Mouse (Mus musculus): ENCODE measurements at regions not wholly inside any gene's neighbourhood (a gene's known extent, or its start where the extent isn't known, plus 50 kb on each side); places are given as distances from the start of the nearest gene placed in this dataset.

GRCm38 (mm10) chr13:97847561-97847960, 87.1 kb upstream of the Gm10260 start:
- H3K36me3 ChIP-seq (ENCODE audit: insufficient read depth) = no peaks in the 10 kb centered on the region
- no peak overlapping the region for H3K27ac ChIP-seq (ENCODE audit: low read depth)
- TF ChIP-seq CTCF (IDR thresholded peaks at IDR 0.05; ENCODE audit: low read depth) = no peak
- 73% methylated on average over 6 of the region's 6 CpGs for WGBS
- DNase-seq = no peak
- no peak overlapping the region for H3K9ac ChIP-seq
- no peak for ATAC-seq (ENCODE audit: insufficient read depth)
- H3K4me2 ChIP-seq = no peak overlapping the region
- H3K27me3 ChIP-seq (ENCODE audit: insufficient read depth, low read length) = no peaks in the 10 kb centered on the region
- H3K4me3 ChIP-seq (ENCODE audit: low read depth, low read length) = no peak overlapping the region
- H3K4me1 ChIP-seq (ENCODE audit: insufficient read depth) = no peaks in the 10 kb centered on the region
- no peaks in the 10 kb centered on the region for H3K9me3 ChIP-seq (ENCODE audit: low read depth, low read length)

DNA sequence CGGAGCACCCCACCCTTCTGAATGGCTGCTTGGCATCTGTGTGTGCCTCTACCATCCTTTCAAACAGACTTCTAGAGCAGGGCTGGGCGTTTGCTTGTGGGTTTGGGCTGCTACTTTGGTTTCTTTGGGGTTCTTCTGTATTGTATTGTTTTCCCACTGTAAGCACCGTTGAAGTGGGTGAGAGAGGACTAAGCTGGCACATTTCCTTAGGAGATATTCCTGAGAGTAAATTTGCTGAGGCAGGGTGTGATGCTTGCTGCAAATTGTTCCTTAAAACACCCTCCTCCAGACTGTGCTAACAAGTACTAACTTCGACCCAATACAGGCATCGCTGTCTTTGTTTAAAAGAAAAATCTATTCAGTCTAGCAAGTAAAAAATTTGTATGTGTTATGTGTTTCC, 84.7 kb upstream of the Gm10260 start:
- Histone ChIP-seq H3K36me3 (ENCODE audit: insufficient read depth) (no peaks in the 10 kb centered on the region), H3K4me3 (ENCODE audit: low read depth, low read length) (no peak overlapping the region), H3K27ac (ENCODE audit: low read depth) (no peak overlapping the region), H3K9me3 (ENCODE audit: low read depth, low read length) (no peaks in the 10 kb centered on the region), H3K9ac (no peak overlapping the region), H3K4me1 (ENCODE audit: insufficient read depth) (no peaks in the 10 kb centered on the region), H3K4me2 (no peak overlapping the region), H3K27me3 (ENCODE audit: insufficient read depth, low read length) (no peaks in the 10 kb centered on the region)
- DNase-seq (no peak), ATAC-seq (ENCODE audit: insufficient read depth) (no peak)
- TF ChIP-seq CTCF (IDR thresholded peaks at IDR 0.05; ENCODE audit: low read depth) = no peak
- 77% methylated on average over 5 of the region's 5 CpGs for WGBS

DNA sequence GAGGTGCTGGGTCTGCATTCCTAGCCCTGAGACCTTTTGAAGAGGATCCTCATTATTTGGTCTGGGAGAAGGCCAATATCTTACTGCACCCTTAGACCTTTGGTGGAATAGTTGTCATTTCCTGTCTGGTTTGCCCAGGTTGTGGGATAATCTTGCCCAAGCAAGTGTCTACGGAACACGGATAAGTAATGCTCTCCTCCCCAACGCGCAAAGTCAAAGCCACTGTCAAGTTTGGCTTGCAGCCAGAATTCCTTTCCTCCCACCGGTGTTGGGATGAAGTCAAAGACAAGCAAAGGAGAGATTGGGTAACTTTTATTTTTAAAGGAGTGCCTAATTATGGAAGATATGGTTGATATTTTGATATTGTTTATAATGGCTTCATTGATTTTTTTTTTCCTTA, 82.4 kb upstream of the Gm10260 start:
- DNase-seq (peak; percentile 69), ATAC-seq (ENCODE audit: insufficient read depth) (no peak)
- H3K36me3 ChIP-seq (ENCODE audit: insufficient read depth) = no peaks in the 10 kb centered on the region
- H3K4me1 ChIP-seq (ENCODE audit: insufficient read depth) = peaks cover 4% of the 10 kb centered on the region
- no peak overlapping the region for H3K4me3 ChIP-seq (ENCODE audit: low read depth, low read length)
- H3K4me2 ChIP-seq = no peak overlapping the region
- WGBS = 14% methylated on average over 5 of the region's 5 CpGs
- H3K9ac ChIP-seq = no peak overlapping the region
- H3K27me3 ChIP-seq (ENCODE audit: insufficient read depth, low read length) = no peaks in the 10 kb centered on the region
- no peak for TF ChIP-seq CTCF (IDR thresholded peaks at IDR 0.05; ENCODE audit: low read depth)
- no peaks in the 10 kb centered on the region for H3K9me3 ChIP-seq (ENCODE audit: low read depth, low read length)
- H3K27ac ChIP-seq (ENCODE audit: low read depth) = no peak overlapping the region

- no peak for TF ChIP-seq CTCF (IDR thresholded peaks at IDR 0.05; ENCODE audit: low read depth)
- Histone ChIP-seq H3K4me1 (ENCODE audit: insufficient read depth) (peaks cover 11% of the 10 kb centered on the region), H3K9me3 (ENCODE audit: low read depth, low read length) (no peaks in the 10 kb centered on the region), H3K9ac (no peak overlapping the region), H3K27me3 (ENCODE audit: insufficient read depth, low read length) (no peaks in the 10 kb centered on the region), H3K4me2 (no peak overlapping the region), H3K4me3 (ENCODE audit: low read depth, low read length) (no peak overlapping the region), H3K36me3 (ENCODE audit: insufficient read depth) (no peaks in the 10 kb centered on the region), H3K27ac (ENCODE audit: low read depth) (no peak overlapping the region)
- no peak for DNase-seq
- WGBS = 73% methylated on average over 7 of the region's 7 CpGs
- no peak for ATAC-seq (ENCODE audit: insufficient read depth)
Observed at GRCm38 (mm10) chr13:97841503-97841902, 81.1 kb upstream of the Gm10260 start.

DNA sequence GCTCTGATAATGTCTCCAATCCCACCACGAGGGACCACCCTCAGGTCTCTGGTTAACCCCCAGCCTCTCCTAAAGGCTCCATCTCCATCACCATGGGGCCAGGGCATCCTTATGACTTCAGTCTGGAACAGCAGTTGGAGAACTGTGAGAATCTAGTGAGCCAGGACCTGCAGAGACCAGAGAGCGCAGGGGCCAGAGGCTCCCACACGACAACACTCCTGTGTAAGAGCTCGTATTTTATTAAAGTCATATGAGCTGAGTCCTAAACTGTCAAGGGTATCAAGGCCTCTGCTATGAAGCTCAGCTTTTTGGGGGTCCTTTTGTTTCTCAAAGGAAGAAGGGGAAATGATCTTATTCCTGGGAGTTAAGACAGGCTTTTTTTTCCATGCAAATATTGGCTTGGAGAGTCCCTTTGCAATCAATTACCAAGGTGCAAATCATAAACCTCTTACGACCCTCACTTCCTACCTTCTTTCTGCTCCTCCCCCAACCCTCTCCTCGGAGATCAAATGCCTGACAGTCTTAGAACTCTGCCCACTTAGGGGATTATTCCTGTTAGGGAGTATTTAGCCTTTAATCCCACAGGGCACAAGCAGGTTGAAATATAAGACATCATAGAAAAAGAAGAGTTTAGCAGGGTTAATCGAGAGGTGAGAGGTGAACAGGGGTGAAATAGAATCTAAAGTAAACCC, 79.3 kb upstream of the Gm10260 start:
- TF ChIP-seq CTCF (IDR thresholded peaks at IDR 0.05; ENCODE audit: low read depth) = no peak
- Histone ChIP-seq H3K4me1 (ENCODE audit: insufficient read depth) (peaks cover 11% of the 10 kb centered on the region), H3K36me3 (ENCODE audit: insufficient read depth) (no peaks in the 10 kb centered on the region), H3K27me3 (ENCODE audit: insufficient read depth, low read length) (no peaks in the 10 kb centered on the region), H3K27ac (ENCODE audit: low read depth) (no peak overlapping the region), H3K4me3 (ENCODE audit: low read depth, low read length) (no peak overlapping the region), H3K9me3 (ENCODE audit: low read depth, low read length) (no peaks in the 10 kb centered on the region), H3K4me2 (no peak overlapping the region), H3K9ac (no peak overlapping the region)
- ATAC-seq (ENCODE audit: insufficient read depth) (no peak), DNase-seq (no peak)
- WGBS = 46% methylated on average over 7 of the region's 7 CpGs

DNA sequence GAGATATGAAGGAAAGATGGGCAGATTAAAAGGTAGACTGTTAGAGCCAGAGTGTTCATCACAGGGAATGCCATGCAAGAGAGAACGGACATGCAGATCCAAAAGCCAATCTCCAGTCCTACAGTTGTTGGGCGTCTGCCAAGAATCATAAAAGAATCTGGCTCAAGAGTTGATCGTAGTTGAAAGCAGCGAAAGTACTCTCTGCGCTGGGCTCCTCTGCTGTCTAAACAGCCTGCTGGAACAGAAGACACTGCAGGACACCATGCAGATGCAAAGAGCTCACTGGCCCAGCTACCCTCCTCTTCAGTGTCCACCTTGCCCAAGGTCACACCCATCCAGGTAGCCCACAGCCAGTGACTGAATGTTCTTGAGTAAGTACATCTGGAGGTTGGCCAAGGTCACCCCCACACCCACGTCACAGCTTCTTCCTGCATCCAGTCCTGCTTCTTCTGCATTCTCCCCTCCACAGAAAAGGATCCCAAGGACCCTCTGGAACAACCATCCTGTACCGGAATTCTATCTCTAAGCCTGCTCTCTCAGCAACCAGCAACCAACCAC, 77.1 kb upstream of the Gm10260 start:
- Histone ChIP-seq H3K9ac (no peak overlapping the region), H3K4me3 (ENCODE audit: low read depth, low read length) (no peak overlapping the region), H3K4me2 (no peak overlapping the region), H3K9me3 (ENCODE audit: low read depth, low read length) (no peaks in the 10 kb centered on the region), H3K4me1 (ENCODE audit: insufficient read depth) (peaks cover 11% of the 10 kb centered on the region), H3K36me3 (ENCODE audit: insufficient read depth) (no peaks in the 10 kb centered on the region), H3K27ac (ENCODE audit: low read depth) (no peak overlapping the region), H3K27me3 (ENCODE audit: insufficient read depth, low read length) (no peaks in the 10 kb centered on the region)
- ATAC-seq (ENCODE audit: insufficient read depth) (peak; percentile 60), DNase-seq (peak; percentile 94)
- no peak for TF ChIP-seq CTCF (IDR thresholded peaks at IDR 0.05; ENCODE audit: low read depth)
- WGBS = 22% methylated on average over 7 of the region's 7 CpGs

DNA sequence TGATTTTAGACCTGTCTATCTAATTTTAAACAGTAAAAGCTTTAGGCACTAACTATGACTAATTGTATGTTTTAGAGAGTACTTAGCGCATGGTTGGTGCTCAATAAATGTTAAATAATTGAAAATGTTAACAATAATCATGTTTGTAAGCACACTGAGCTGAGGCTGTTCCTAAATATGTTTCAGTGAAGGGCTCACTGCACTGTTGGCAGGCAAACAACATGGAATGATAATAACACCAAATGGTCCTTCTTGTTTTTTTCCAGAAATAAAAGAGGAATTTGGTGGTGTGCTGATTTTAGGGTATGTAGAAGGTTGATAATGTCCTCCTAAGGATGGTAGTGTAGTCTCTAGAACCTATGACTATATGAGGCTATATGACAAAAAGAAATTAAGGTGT, 72.0 kb upstream of the Gm10260 start:
- peaks cover 3% of the 10 kb centered on the region; the same call in 1 of the 2 replicates for H3K4me1 ChIP-seq (ENCODE audit: insufficient read depth)
- H3K4me2 ChIP-seq = no peak overlapping the region
- H3K4me3 ChIP-seq (ENCODE audit: low read depth, low read length) = no peak overlapping the region
- 0 out of 2 replicates have a peak, but pooled peaks cover 3% of the 10 kb centered on the region for H3K27me3 ChIP-seq (ENCODE audit: insufficient read depth, low read length)
- DNase-seq (no peak), ATAC-seq (ENCODE audit: insufficient read depth) (no peak)
- H3K27ac ChIP-seq (ENCODE audit: low read depth) = no peak overlapping the region
- H3K9ac ChIP-seq = no peak overlapping the region
- WGBS = 87% methylated on average over 1 of the region's 1 CpGs
- no peak for TF ChIP-seq CTCF (IDR thresholded peaks at IDR 0.05; ENCODE audit: low read depth)
- H3K36me3 ChIP-seq (ENCODE audit: insufficient read depth) = no peaks in the 10 kb centered on the region
- no peaks in the 10 kb centered on the region for H3K9me3 ChIP-seq (ENCODE audit: low read depth, low read length)
